Mouse (Mus musculus): ENCODE data around the gene Arhgap20.

DNA sequence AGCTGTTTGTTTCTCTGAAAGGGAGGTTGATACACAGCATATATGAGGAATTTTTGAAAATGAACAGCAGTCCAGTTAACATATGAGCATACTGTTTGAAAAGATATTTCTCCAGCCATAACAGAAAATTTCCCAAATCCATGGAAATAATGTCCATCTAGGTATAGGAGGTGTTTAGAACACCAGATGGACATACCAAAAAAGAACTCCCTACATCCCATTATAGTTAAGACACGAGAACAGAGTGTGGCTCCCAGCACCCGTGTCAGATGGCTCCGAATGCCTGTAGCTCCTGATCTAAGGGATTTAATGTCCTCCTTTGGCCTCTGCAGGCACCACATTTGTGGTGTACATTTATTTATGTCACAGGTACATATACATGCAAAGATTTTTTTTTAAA lies 99.1 kb downstream of the Arhgap20 start:
- TF ChIP-seq POLR2A (IDR thresholded peaks at IDR 0.05; ENCODE audit: borderline replicate concordance, control insufficient read depth, low read depth, low read length) = no peak
- no peak for TF ChIP-seq CTCF (IDR thresholded peaks at IDR 0.05; ENCODE audit: control insufficient read depth, insufficient read depth, low read length)

Measured in bone marrow, adult 2 months (tissue).